Mouse (Mus musculus) forebrain, embryonic 14.5 days (tissue): ENCODE data around the gene Abhd11. TPM values are rescaled to one million over a fixed set of nuclear protein-coding genes. Genes with fewer than 3 reads are reported as not detected.
"Not testable (repeated sequence)": the region's sequence is repeated elsewhere in the genome, so short reads cannot be mapped to it uniquely, and the experiment has no call there.

ENCODE experiments used
- ATAC-seq: fragments of 200-750 bp; cut with Nextera tagmentation; 2 replicates; pipeline ENCODE4 v1.8.0; 2017; ENCODE audit warnings: mild to moderate bottlenecking, moderate library complexity
- DNase-seq: peaks from one replicate; pipeline ENCODE4 v3.0.0-alpha.2; 2015; ENCODE audit warnings: low spot score
- H3K27ac ChIP-seq: fragments of 300-500 bp; sonication (generic); 2 replicates; pipeline ENCODE4 v1.5.1; 2014; ENCODE audit warnings: low read depth, mild to moderate bottlenecking, control low read depth, low read length, moderate library complexity
- H3K27me3 ChIP-seq: fragments of 300-500 bp; sonication (generic); replicated peaks from 2 replicates; pipeline ENCODE4 v1.6.1; 2014; ENCODE audit warnings: low read length, control low read depth, mixed read lengths; ENCODE audit not compliant: control insufficient read depth, insufficient read depth
- H3K36me3 ChIP-seq: fragments of 300-500 bp; sonication (generic); 2 replicates; pipeline ENCODE4 v1.6.1; 2014; ENCODE audit warnings: low read length, control low read depth; ENCODE audit not compliant: control insufficient read depth, insufficient read depth
- H3K4me1 ChIP-seq: fragments of 300-500 bp; sonication (generic); 2 replicates; pipeline ENCODE4 v1.6.1; 2014; ENCODE audit warnings: antibody characterized with exemption, low read length, control low read depth; ENCODE audit not compliant: control insufficient read depth, insufficient read depth
- H3K4me2 ChIP-seq: fragments of 300-500 bp; sonication (generic); 2 replicates; pipeline ENCODE4 v1.6.1; 2014; ENCODE audit warnings: mild to moderate bottlenecking, control low read depth, low read length
- H3K4me3 ChIP-seq: fragments of 300-500 bp; sonication (generic); 2 replicates; pipeline ENCODE4 v1.5.1; 2014; ENCODE audit warnings: low read depth, low read length, control low read depth
- H3K9ac ChIP-seq: fragments of 300-500 bp; sonication (generic); 2 replicates; pipeline ENCODE4 v1.6.1; 2014; ENCODE audit warnings: mild to moderate bottlenecking, low read length, control low read depth, moderate library complexity
- H3K9me3 ChIP-seq: fragments of 300-500 bp; sonication (generic); replicated peaks from 2 replicates; pipeline ENCODE4 v1.6.1; 2016; ENCODE audit warnings: low read length, control low read depth, mixed read lengths; ENCODE audit not compliant: control insufficient read depth
- WGBS: fragments of 180-500 bp; shearing (Covaris S2); extraction: QIAGEN DNeasy Blood & Tissue Kit; methylation state at CpG from one replicate; pipeline ENCODE4 v1.1.7; 2014; 5-methylcytosine and 5-hydroxymethylcytosine counted together
- polyA plus RNA-seq: library from polyadenylated mRNA; unstranded; fragments of >200 nt; fragmentation: Nextera tagmentation; extraction: Ambion mirVana; gene quantifications from 2 replicates; pipeline ENCODE4 v1.2.1, GENCODE M21; 2014

The Abhd11 gene
- polyA plus RNA-seq, 1 experiment from 2014 or later: 66.9 TPM

GRCm38 (mm10) chr5:135042105-135042788 is 33.3 kb downstream of the Abhd11 start:
- WGBS: 30% methylated on average over 20 of the region's 21 CpGs
- H3K4me1 ChIP-seq: no peaks in the 10 kb centered on the region
- no peak overlapping the region for H3K4me3 ChIP-seq
- H3K4me2 ChIP-seq: no peak overlapping the region
- H3K27ac ChIP-seq: no peak overlapping the region
- peaks cover 15% of the 10 kb centered on the region; the same call in 1 of the 2 replicates for H3K36me3 ChIP-seq
- no peak overlapping the region for H3K9ac ChIP-seq
- H3K9me3 ChIP-seq: no peaks in the 10 kb centered on the region
- ATAC-seq (no peak), DNase-seq (no peak)
- H3K27me3 ChIP-seq: no peaks in the 10 kb centered on the region

DNA sequence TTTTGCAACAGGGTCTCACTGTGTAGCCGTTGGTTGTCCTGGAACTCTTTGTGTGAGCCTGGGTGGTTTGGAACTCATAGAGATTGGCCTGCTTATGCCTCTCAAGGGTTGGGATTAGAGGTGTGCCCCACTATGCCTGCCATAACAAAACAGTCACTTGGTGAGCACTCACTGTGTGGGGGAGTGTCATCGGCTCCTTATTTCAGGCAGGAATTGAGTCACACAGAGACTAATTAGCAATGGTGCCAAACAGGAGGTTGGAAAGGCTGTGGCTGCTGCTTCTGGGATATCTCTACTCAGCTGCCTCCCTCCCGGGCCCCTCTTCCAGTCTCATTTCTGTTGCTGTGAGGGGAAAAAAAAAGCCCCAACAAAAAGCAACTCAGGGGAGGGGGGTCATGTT is 35.6 kb downstream of the Abhd11 start:
- H3K9me3 ChIP-seq: no peaks in the 10 kb centered on the region
- H3K4me2 ChIP-seq: no peak overlapping the region
- no peaks in the 10 kb centered on the region for H3K4me1 ChIP-seq
- H3K4me3 ChIP-seq: no peak overlapping the region
- no peaks in the 10 kb centered on the region for H3K27me3 ChIP-seq
- 91% methylated on average over 3 of the region's 3 CpGs for WGBS
- H3K27ac ChIP-seq: no peak overlapping the region
- peaks cover 24% of the 10 kb centered on the region for H3K36me3 ChIP-seq
- DNase-seq: no peak
- no peak for ATAC-seq
- H3K9ac ChIP-seq: no peak overlapping the region

DNA sequence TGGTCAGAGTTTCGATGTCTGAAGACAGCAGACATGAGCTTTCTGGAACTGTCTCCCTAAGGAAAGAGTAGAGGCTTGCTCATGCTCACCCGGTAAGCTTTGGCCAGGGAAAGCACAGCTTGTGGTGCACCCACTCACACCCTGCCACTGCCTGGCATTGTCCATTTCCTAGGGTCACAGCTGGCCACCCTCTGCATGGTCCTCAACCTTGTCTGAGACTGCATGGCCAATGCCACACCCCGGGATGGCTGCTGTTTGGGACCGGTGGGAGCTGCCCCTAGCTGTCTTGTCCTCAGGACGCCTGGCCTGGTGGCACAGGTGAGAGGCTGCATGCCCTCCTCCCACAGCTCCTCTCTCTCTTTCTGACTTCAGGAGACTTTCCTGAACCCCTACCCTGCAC is 39.6 kb downstream of the Abhd11 start:
- Histone ChIP-seq H3K27ac (no peak overlapping the region), H3K4me3 (no peak overlapping the region), H3K9ac (no peak overlapping the region), H3K36me3 (peaks cover 39% of the 10 kb centered on the region), H3K9me3 (no peaks in the 10 kb centered on the region), H3K4me2 (no peak overlapping the region), H3K4me1 (no peaks in the 10 kb centered on the region), H3K27me3 (no peaks in the 10 kb centered on the region)
- WGBS: 95% methylated on average over 5 of the region's 5 CpGs
- no peak for DNase-seq
- ATAC-seq: no peak

DNA sequence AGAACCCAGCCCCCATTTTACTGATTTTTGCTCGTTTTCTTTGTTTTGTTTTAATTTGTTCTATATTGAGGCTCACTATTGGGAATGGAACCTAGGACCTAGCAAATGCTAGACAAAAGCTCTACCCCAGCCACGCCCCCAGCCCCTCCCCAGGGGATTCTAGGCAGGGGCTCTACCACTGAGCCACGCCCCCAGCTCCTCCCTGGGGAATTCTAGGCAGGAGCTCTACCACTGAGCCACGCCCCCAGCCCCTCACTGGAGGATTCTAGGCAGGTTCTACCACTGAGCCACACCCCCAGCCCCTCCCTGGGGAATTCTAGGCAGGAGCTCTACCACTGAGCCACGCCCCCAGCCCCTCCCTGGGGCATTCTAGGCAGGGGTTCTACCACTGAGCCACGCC is 40.3 kb downstream of the Abhd11 start:
- H3K4me3 ChIP-seq, H3K4me1 ChIP-seq, H3K9me3 ChIP-seq, ATAC-seq, DNase-seq, H3K27ac ChIP-seq, H3K9ac ChIP-seq, H3K27me3 ChIP-seq, H3K4me2 ChIP-seq: not testable (repeated sequence)
- 81% methylated on average over 6 of the region's 6 CpGs for WGBS
- peaks cover 45% of the 10 kb centered on the region for H3K36me3 ChIP-seq

DNA sequence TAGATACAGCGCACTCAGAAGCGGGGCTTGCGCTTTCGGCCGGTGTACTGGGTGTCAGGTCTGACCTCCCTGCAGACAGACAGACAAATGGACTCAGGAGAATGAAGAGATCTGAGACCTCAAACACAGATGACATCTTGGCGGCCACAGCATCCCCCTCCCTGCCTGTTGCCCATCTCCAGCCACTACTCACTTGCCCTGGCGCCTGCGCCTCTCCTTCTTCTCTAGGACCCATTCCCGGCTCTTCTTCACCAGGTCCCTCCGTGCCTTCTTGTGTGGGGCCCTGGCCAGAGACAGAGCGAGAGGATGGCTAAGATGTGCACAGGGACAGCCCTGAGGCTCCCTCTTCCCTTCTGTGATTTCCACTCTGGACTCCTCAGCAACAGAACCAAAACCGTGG is 44.4 kb downstream of the Abhd11 start:
- no peak overlapping the region for H3K4me3 ChIP-seq
- no peaks in the 10 kb centered on the region for H3K9me3 ChIP-seq
- ATAC-seq: no peak
- no peak overlapping the region for H3K27ac ChIP-seq
- H3K4me1 ChIP-seq: no peaks in the 10 kb centered on the region
- no peaks in the 10 kb centered on the region for H3K27me3 ChIP-seq
- peaks cover 64% of the 10 kb centered on the region for H3K36me3 ChIP-seq
- H3K9ac ChIP-seq: no peak overlapping the region
- H3K4me2 ChIP-seq: no peak overlapping the region
- DNase-seq: no peak
- WGBS: 89% methylated on average over 12 of the region's 12 CpGs

Other genes starting within 250 kb of the Abhd11 start
- gene Tmem270, start 102.4 kb upstream of the Abhd11 start, polyA plus RNA-seq: not detected in 2 replicates
- 0.22 TPM in 1 of 2 replicates, not detected in the other for gene Cldn13, start 93.6 kb upstream of the Abhd11 start, polyA plus RNA-seq
- gene Mettl27, start 76.8 kb upstream of the Abhd11 start, polyA plus RNA-seq: 6.3 and 9.4 TPM in 2 replicates
- not detected in 2 replicates for gene Cldn4, start 62.2 kb upstream of the Abhd11 start, polyA plus RNA-seq
- gene Cldn3, start 22.9 kb upstream of the Abhd11 start, polyA plus RNA-seq: 5.9 and 9.0 TPM in 2 replicates
- 57.0 and 78.5 TPM in 2 replicates for gene Stx1a, start 14.3 kb downstream of the Abhd11 start, polyA plus RNA-seq
- 36.3 and 38.8 TPM in 2 replicates for gene Dnajc30, start 55.0 kb downstream of the Abhd11 start, polyA plus RNA-seq
- 89.1 and 92.7 TPM in 2 replicates for gene Bud23, start 55.8 kb downstream of the Abhd11 start, polyA plus RNA-seq
- gene Vps37d, start 69.1 kb downstream of the Abhd11 start, polyA plus RNA-seq: 25.0 and 28.9 TPM in 2 replicates
- gene Mlxipl, start 80.7 kb downstream of the Abhd11 start, polyA plus RNA-seq: 0.36 and 0.64 TPM in 2 replicates
- 16.3 and 17.4 TPM in 2 replicates for gene Tbl2, start 140.5 kb downstream of the Abhd11 start, polyA plus RNA-seq
- gene Bcl7b, start 159.1 kb downstream of the Abhd11 start, polyA plus RNA-seq: 47.4 and 48.9 TPM in 2 replicates
- gene Baz1b, start 178.1 kb downstream of the Abhd11 start, polyA plus RNA-seq: 35.5 and 44.3 TPM in 2 replicates
- gene Fzd9, start 242.1 kb downstream of the Abhd11 start, polyA plus RNA-seq: 11.4 and 12.4 TPM in 2 replicates